Mouse (Mus musculus) E14TG2a.4 (cell line): Measurements from ENCODE around the gene Mapkapk3.
"Not testable (repeated sequence)": the region's sequence is repeated elsewhere in the genome, so short reads cannot be mapped to it uniquely, and the experiment has no call there.

ENCODE experiments used
- H3K27me3 ChIP-seq: 2 replicates; pipeline ENCODE4 v1.6.1; 2014; ENCODE audit warnings: low read length, control low read depth; ENCODE audit not compliant: insufficient read depth
- H3K36me3 ChIP-seq: 2 replicates; pipeline ENCODE4 v1.6.1; 2014; ENCODE audit warnings: low read length, control low read depth; ENCODE audit not compliant: insufficient read depth
- H3K4me1 ChIP-seq: replicated peaks from 2 replicates; pipeline ENCODE4 v1.6.1; 2014; ENCODE audit warnings: low read depth, low read length, control low read depth
- H3K4me3 ChIP-seq: replicated peaks from 2 replicates; pipeline ENCODE4 v1.5.1; 2014; ENCODE audit warnings: mild to moderate bottlenecking, low read length
- H3K9me3 ChIP-seq: 2 replicates; pipeline ENCODE4 v1.6.1; 2014; ENCODE audit warnings: low read length, control low read depth
- CTCF ChIP-seq: conservative IDR thresholded peaks from 2 replicates; pipeline ENCODE4 v1.5.1; 2014; ENCODE audit warnings: low read length
- NANOG ChIP-seq: IDR thresholded peaks from 2 replicates; pipeline ENCODE4 v1.6.1; 2014; ENCODE audit warnings: borderline replicate concordance, low read length, mixed read lengths
- POU5F1 ChIP-seq: IDR thresholded peaks from 2 replicates; pipeline ENCODE4 v1.6.1; 2014; ENCODE audit warnings: low read length, borderline replicate concordance

Mapkapk3 gene

GRCm38 (mm10) chr9:107309600-107309999 is 19.9 kb upstream of the Mapkapk3 start:
- Histone ChIP-seq H3K36me3 (no peaks in the 10 kb centered on the region), H3K27me3 (no peaks in the 10 kb centered on the region), H3K9me3 (no peaks in the 10 kb centered on the region), H3K4me3 (no peak overlapping the region), H3K4me1 (peaks cover 23% of the 10 kb centered on the region)
- no peak for TF ChIP-seq NANOG
- no peak for TF ChIP-seq POU5F1
- no peak for TF ChIP-seq CTCF

DNA sequence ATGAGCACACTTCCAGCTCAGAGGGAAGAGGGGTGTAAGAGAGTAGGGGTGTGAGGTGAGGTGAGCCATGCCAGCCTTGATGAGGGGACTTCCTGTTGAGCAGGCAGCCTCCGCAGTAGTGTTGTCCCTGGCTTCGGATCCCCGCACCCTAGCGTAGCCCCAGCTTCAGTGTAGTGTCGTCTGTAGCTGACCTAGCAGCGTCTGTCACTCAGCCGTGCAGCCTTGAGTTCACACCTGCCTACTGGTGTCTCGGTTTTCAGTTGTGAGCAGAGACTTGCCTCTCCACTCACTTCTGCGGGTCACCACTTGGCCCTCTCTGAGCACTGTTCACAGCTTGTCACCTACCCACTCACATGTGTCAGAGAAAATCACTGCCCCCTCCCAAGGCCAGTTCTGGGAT is 19.5 kb upstream of the Mapkapk3 start:
- Histone ChIP-seq H3K4me3 (no peak overlapping the region), H3K36me3 (no peaks in the 10 kb centered on the region), H3K27me3 (no peaks in the 10 kb centered on the region), H3K9me3 (no peaks in the 10 kb centered on the region), H3K4me1 (peaks cover 23% of the 10 kb centered on the region)
- TF ChIP-seq CTCF (no peak), NANOG (no peak), POU5F1 (no peak)

GRCm38 (mm10) chr9:107308346-107309000 is 18.8 kb upstream of the Mapkapk3 start:
- no peaks in the 10 kb centered on the region for H3K36me3 ChIP-seq
- H3K4me3 ChIP-seq, result no peak overlapping the region
- no peak for TF ChIP-seq POU5F1
- TF ChIP-seq CTCF, result no peak
- TF ChIP-seq NANOG, result no peak
- no peaks in the 10 kb centered on the region for H3K9me3 ChIP-seq
- no peaks in the 10 kb centered on the region for H3K27me3 ChIP-seq
- peaks cover 23% of the 10 kb centered on the region for H3K4me1 ChIP-seq

DNA sequence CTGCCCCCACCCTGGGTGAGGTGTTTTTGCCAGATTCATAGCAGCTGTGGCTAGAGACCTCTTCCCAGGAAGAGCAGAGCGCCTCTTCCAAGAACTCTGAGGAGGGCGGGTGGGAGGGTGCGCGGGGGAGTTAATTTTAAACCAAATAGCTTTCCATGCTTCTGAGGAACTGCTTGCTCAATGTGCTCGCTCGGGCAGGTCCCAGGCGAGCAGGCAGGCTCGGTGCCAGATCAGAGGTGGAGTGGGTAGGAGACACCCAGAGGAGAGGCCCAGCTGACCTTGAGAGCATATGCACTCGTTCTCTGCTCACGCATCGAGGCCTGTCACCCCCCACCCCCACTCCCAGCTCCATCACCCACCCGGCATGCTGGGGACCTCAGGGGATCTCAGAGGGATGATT is 18.2 kb upstream of the Mapkapk3 start:
- no peak for TF ChIP-seq POU5F1
- TF ChIP-seq CTCF, result no peak
- no peak for TF ChIP-seq NANOG
- no peaks in the 10 kb centered on the region for H3K36me3 ChIP-seq
- no peak overlapping the region for H3K4me3 ChIP-seq
- peaks cover 21% of the 10 kb centered on the region for H3K4me1 ChIP-seq
- H3K27me3 ChIP-seq, result no peaks in the 10 kb centered on the region
- H3K9me3 ChIP-seq, result no peaks in the 10 kb centered on the region

- H3K36me3 ChIP-seq, result no peaks in the 10 kb centered on the region
- H3K9me3 ChIP-seq, result no peaks in the 10 kb centered on the region
- no peaks in the 10 kb centered on the region for H3K27me3 ChIP-seq
- H3K4me3 ChIP-seq, result no peak overlapping the region
- TF ChIP-seq CTCF (no peak), POU5F1 (no peak), NANOG (no peak)
- peaks cover 21% of the 10 kb centered on the region for H3K4me1 ChIP-seq
These were observed 17.6 kb upstream of the Mapkapk3 start for GRCm38 (mm10) chr9:107307099-107307872.

DNA sequence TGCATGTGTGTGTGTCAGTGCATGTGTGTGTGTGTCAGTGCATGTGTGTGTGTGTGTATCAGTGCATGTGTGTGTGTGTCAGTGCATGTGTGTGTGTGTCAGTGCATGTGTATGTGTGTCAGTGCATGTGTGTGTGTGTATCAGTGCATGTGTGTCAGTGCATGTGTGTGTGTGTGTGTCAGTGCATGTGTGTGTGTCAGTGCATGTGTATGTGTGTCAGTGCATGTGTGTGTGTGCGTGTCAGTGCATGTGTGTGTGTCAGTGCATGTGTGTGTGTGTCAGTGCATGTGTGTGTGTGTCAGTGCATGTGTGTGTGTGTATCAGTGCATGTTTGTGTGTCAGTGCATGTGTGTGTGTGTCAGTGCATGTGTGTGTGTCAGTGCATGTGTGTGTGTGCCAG is 17.0 kb upstream of the Mapkapk3 start:
- not testable (repeated sequence) for H3K9me3 ChIP-seq, H3K27me3 ChIP-seq, H3K36me3 ChIP-seq, H3K4me3 ChIP-seq
- H3K4me1 ChIP-seq, result peaks cover 27% of the 10 kb centered on the region

GRCm38 (mm10) chr9:107305601-107306542 is 16.2 kb upstream of the Mapkapk3 start:
- peaks cover 35% of the 10 kb centered on the region for H3K4me1 ChIP-seq
- 0 out of 2 replicates have a peak, but pooled peaks cover under 1% of the 10 kb centered on the region for H3K27me3 ChIP-seq
- TF ChIP-seq CTCF (no peak), NANOG (no peak), POU5F1 (no peak)
- no peak overlapping the region; the same call in 1 of the 2 replicates for H3K4me3 ChIP-seq
- H3K36me3 ChIP-seq, result peaks cover 11% of the 10 kb centered on the region
- H3K9me3 ChIP-seq, result no peaks in the 10 kb centered on the region

GRCm38 (mm10) chr9:107305012-107305411 is 15.3 kb upstream of the Mapkapk3 start:
- Histone ChIP-seq H3K27me3 (peaks cover 9% of the 10 kb centered on the region), H3K9me3 (no peaks in the 10 kb centered on the region), H3K4me1 (peaks cover 43% of the 10 kb centered on the region), H3K36me3 (peaks cover 18% of the 10 kb centered on the region), H3K4me3 (no peak overlapping the region)
- no peak for TF ChIP-seq CTCF
